Mouse (Mus musculus) inflammation-experienced regulatory T-cells, adult 6 months (primary cell): ENCODE data around the gene Hcn2. TPM values are rescaled to one million over a fixed set of nuclear protein-coding genes. Genes with fewer than 3 reads are reported as not detected.

ENCODE experiments used
- ATAC-seq: one replicate; pipeline ENCODE4 v1.8.0; 2017
- polyA plus RNA-seq, 3 experiments: library from polyadenylated mRNA; unstranded; fragments of 100-300 nt; shearing (Covaris generic); gene quantifications; one replicate each; pipeline ENCODE4 v1.2.1; 2017

Hcn2 gene
- polyA plus RNA-seq, 3 experiments from 2014 or later, result not detected

- no peak for ATAC-seq
Measured at GRCm38 (mm10) chr10:79712029-79712428, 4.4 kb upstream of the Hcn2 start.

- peak; percentile 41 for ATAC-seq
Measured at GRCm38 (mm10) chr10:79712499-79713126, 3.8 kb upstream of the Hcn2 start.

- ATAC-seq, result no peak
Measured at GRCm38 (mm10) chr10:79713163-79713562, 3.3 kb upstream of the Hcn2 start.

- no peak for ATAC-seq
Measured at GRCm38 (mm10) chr10:79714996-79715395, 1.4 kb upstream of the Hcn2 start.

GRCm38 (mm10) chr10:79716988-79717355 is 538 bp downstream of the Hcn2 start:
- ATAC-seq, result no peak

GRCm38 (mm10) chr10:79717640-79718357 is 1.4 kb downstream of the Hcn2 start:
- ATAC-seq, result no peak

GRCm38 (mm10) chr10:79721089-79721488 is 4.7 kb downstream of the Hcn2 start:
- ATAC-seq, result no peak

- ATAC-seq, result no peak
Measured at GRCm38 (mm10) chr10:79723047-79723446, 6.6 kb downstream of the Hcn2 start.

- no peak for ATAC-seq
Measured at GRCm38 (mm10) chr10:79723692-79724091, 7.3 kb downstream of the Hcn2 start.

- no peak for ATAC-seq
Measured at GRCm38 (mm10) chr10:79726090-79726489, 9.7 kb downstream of the Hcn2 start.

- no peak for ATAC-seq
Measured at GRCm38 (mm10) chr10:79728323-79729249, 12.2 kb downstream of the Hcn2 start.

GRCm38 (mm10) chr10:79729357-79729965 is 13.0 kb downstream of the Hcn2 start:
- no peak for ATAC-seq

- no peak for ATAC-seq
Measured at GRCm38 (mm10) chr10:79732500-79732899, 16.1 kb downstream of the Hcn2 start.

GRCm38 (mm10) chr10:79733847-79734246 is 17.4 kb downstream of the Hcn2 start:
- no peak for ATAC-seq

- no peak for ATAC-seq
Measured at GRCm38 (mm10) chr10:79735361-79735760, 18.9 kb downstream of the Hcn2 start.

- ATAC-seq, result no peak
Measured at GRCm38 (mm10) chr10:79736706-79737105, 20.3 kb downstream of the Hcn2 start.

GRCm38 (mm10) chr10:79738259-79738658 is 21.8 kb downstream of the Hcn2 start:
- no peak for ATAC-seq

- no peak for ATAC-seq
Measured at GRCm38 (mm10) chr10:79739234-79739633, 22.8 kb downstream of the Hcn2 start.

GRCm38 (mm10) chr10:79740863-79741262 is 24.4 kb downstream of the Hcn2 start:
- ATAC-seq, result no peak

GRCm38 (mm10) chr10:79743161-79743560 is 26.7 kb downstream of the Hcn2 start:
- ATAC-seq, result no peak

GRCm38 (mm10) chr10:79743650-79744365 is 27.4 kb downstream of the Hcn2 start:
- ATAC-seq, result no peak

- no peak for ATAC-seq
Measured at GRCm38 (mm10) chr10:79745411-79745810, 29.0 kb downstream of the Hcn2 start.
